Mouse (Mus musculus): Measurements from ENCODE around the gene Cbfa2t3.
A peak's percentile ranks its signal among the peaks of the same experiment; 100 is the strongest.

Cbfa2t3 gene

GRCm38 (mm10) chr8:122665667-122666316 lies 33.1 kb downstream of the Cbfa2t3 start:
- no peak for DNase-seq (ENCODE audit: low read depth, low spot score)

GRCm38 (mm10) chr8:122665221-122665620 lies 33.7 kb downstream of the Cbfa2t3 start:
- no peak for DNase-seq (ENCODE audit: low read depth, low spot score)

DNA sequence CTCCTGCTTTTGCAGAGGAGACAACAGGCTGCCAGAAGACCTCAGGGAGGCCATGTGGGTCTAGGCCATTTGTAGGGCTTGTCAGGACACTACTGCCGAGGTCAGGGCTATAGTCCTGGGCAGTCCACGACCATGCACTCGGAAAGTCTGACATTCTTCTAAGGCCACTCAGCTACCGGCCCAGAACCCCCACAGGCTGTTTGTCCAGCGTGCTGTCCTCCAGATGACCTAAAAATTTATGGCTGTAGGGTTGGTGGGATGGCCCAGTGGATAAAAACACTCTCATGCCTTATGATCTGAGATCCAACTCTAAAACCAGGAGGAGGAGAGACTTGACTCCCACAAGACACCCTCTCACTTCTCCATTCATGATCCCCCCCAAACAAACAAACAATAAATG lies 35.2 kb downstream of the Cbfa2t3 start:
- no peak for DNase-seq (ENCODE audit: low read depth, low spot score)

GRCm38 (mm10) chr8:122663106-122663505 lies 35.8 kb downstream of the Cbfa2t3 start:
- no peak for DNase-seq (ENCODE audit: low read depth, low spot score)

GRCm38 (mm10) chr8:122661894-122662293 lies 37.0 kb downstream of the Cbfa2t3 start:
- DNase-seq (ENCODE audit: low read depth, low spot score) = no peak

- peak; percentile 97 for DNase-seq (ENCODE audit: low read depth, low spot score)
Measured at GRCm38 (mm10) chr8:122661138-122661537, 37.8 kb downstream of the Cbfa2t3 start.

DNA sequence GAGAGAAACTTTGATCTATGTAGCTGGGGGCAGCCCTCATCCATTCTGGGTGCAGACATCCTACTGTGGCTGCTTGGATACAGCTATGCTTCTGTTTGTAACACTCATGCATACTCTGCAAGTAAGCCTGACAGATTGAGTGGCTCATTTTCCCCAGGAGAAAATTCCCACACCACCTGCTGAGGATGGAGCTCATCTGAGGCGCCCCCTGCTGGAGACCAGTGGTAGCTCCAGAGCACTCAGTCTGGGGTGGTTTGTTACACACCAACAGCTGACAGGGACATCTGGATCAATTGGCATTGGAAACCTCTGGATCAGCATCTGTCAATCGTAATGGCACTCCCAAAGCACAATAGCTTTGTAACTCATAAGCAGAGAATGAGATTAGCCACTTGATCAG lies 38.9 kb downstream of the Cbfa2t3 start:
- no peak for DNase-seq (ENCODE audit: low read depth, low spot score)

GRCm38 (mm10) chr8:122658807-122659160 lies 40.1 kb downstream of the Cbfa2t3 start:
- DNase-seq (ENCODE audit: low read depth, low spot score) = no peak

DNA sequence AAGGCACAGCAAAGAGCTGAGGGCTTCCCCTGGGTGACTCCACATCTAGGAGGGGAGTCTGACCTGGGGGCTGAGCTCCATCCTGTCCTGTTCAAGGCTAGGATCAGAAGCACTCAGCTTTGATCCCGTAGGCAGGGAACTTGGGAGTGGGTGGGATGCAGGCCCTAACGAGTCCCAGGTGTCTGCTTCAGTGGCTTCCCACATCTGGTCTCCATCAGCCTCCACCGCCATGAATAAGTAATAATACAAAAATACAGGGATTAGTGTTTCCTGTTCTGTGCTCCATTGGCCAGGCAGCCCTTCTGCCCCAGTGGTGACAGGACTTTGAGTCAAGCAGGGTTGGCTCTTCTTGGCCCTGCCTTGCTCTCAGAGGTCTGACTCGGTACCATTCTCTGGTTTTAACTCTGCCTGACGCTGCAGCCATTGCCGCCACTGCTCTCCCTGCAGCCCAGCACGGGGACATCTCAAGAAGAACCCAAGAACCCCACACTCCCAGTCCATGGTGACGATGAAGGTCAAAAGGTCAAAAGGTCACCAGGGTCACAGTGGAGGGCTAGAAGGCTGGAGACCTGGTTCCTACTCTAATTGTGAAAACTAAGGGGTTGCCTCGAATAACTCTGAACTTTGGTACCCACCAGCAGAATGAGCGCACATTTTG lies 40.6 kb downstream of the Cbfa2t3 start:
- peak; percentile 65 for DNase-seq (ENCODE audit: low read depth, low spot score)

DNA sequence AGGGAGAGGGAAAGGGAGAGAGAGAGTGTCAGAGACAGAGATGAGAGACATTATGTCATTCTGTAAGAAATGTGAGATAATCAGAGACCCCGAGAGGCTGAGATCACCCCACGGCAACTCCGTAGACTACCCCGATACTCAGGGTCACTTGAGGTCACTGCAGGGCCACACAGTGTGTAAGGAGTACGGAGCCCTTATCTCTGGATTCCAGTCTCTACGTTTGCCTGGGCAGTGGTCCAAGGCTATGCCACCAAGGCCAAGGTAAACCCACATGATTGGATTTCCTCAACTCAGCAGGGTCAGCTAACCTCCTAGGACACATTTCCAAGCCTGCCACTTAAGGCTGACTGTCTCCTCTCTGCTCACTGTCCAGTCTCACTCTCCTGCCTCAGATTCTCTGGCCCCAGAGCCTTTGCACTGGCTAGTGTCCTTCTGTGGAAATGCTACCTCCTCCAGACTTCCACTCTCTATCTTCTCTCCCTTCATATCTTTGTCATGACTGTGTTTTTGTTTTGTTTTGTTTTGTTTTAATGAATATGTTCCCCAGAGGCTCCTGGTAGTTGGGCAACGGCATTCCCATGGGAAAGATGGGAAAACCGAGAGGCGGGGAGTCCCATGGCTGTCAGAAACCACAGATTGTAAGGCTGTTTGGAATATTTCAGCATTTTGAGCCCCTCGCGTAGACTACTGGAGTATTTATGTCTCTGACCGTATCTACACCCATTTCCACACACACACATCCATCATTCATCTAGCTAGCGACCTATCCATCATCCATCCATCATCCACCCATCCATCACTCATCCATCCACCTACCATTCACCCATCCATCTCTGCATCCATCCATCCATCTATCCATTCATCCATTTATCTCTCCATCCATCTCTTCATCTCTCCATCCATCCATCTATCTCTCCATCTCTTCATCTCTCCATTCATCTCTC lies 42.6 kb downstream of the Cbfa2t3 start:
- DNase-seq (ENCODE audit: low read depth, low spot score) = peak; percentile 38

GRCm38 (mm10) chr8:122654768-122655167 lies 44.1 kb downstream of the Cbfa2t3 start:
- peak; percentile 26 for DNase-seq (ENCODE audit: low read depth, low spot score)

GRCm38 (mm10) chr8:122652643-122653042 lies 46.3 kb downstream of the Cbfa2t3 start:
- no peak for DNase-seq (ENCODE audit: low read depth, low spot score)

DNA sequence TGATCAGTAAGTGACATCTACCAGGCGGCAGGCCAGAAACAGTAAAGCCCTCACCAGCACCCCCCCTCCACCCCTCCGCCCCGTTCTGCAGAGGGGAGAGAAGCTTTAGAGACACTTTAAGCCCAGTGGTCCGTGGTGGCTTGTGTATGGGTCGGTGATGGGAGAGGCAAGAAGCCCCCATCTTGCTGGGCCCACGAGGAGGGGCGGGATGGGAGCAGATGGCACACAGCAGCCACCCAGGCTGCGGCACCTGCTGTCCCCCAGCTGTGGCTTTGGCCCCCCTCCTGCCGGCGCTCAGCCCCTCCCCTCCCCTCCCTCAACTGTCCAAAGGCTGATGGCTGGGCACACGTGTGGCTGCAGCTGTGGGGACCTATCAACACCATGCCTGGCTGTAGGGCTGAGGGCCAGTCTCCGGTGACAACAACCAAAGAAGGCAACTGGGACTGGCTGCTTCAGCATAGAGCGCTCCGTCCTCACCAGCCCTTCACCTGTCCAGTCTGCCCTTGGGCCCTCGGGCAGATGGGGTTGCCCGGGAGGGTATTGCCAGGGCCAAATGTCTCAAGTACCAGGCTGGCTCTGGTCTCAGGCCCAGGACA lies 47.5 kb downstream of the Cbfa2t3 start:
- no peak for DNase-seq (ENCODE audit: low read depth, low spot score)

- no peak for DNase-seq (ENCODE audit: low read depth, low spot score)
Measured at GRCm38 (mm10) chr8:122648192-122648970, 50.5 kb downstream of the Cbfa2t3 start.

- DNase-seq (ENCODE audit: low read depth, low spot score) = no peak
Measured at GRCm38 (mm10) chr8:122646337-122646736, 52.6 kb downstream of the Cbfa2t3 start.

- DNase-seq (ENCODE audit: low read depth, low spot score) = no peak
Measured at GRCm38 (mm10) chr8:122644175-122644954, 54.5 kb downstream of the Cbfa2t3 start.

DNA sequence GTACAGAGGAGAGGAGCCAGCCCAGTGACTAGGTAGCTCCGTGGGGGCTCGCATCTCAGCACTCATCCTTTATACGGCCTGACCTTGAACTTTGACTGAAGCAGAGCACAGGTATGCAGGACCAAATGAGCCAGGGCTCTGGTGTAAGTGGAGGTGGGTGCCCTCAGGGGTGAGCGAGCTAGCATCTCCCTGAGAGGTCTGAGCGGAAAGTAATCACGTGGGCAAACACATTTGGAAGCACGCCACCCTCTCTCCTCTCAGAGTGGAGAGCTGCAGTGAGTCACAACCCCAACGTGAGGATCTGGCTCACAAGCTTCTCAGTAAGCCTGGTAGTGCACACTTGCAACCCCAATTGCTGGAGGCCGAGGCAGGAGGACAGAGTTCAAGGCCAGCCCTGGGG lies 56.8 kb downstream of the Cbfa2t3 start:
- DNase-seq (ENCODE audit: low read depth, low spot score) = peak; percentile 91

DNA sequence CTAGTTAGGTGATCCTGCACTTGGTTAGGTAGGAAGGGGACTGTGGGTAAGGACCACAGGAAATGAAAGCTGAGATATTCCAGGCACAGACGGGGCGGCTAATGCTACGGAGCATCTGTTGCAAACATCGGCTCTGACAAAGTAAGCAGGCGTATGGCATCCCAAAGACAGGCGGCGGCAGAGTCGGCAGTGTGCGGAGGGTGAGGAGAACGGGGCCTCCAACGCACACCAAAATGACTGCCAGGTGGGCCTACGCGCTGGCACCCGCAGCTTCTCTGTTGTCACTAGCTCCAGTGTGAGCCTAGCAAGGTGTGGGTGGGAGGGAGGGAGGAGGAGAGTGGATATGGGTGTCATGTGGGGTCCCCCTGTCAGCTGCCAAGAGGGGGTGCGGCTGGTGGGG lies 57.5 kb downstream of the Cbfa2t3 start:
- DNase-seq (ENCODE audit: low read depth, low spot score) = no peak

DNA sequence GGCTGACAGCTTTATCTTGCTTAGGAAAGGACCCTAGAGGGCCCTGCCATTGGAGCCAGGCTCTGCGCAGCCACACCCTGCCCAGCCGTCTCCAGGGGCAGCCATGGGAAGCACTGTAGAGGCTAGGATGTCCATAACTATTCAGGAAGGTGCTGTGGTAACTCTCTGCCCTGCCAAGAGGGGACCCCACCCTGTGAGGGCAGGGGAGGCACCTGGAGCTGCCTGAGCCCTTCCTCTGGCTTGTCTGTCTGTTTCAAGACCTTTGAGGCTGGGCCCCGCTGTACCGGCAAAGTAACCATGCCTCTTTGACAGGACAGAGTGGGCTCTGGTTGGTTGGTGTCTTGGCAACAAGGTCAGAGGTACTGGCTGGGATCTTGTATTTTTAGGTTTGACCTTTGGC lies 58.1 kb downstream of the Cbfa2t3 start:
- no peak for DNase-seq (ENCODE audit: low read depth, low spot score)

GRCm38 (mm10) chr8:122639521-122640248 lies 59.2 kb downstream of the Cbfa2t3 start:
- DNase-seq (ENCODE audit: low read depth, low spot score) = peak; percentile 41
